Mouse (Mus musculus) spleen, postnatal 14 days (tissue): ENCODE data around the gene Ralgapa2.
A peak's percentile ranks its signal among the peaks of the same experiment; 100 is the strongest.

ENCODE experiments used
- DNase-seq, 2 experiments: peaks; one replicate each; pipeline ENCODE4 v3.0.0; 2021 to 2022; ENCODE audit warnings: low spot score in 2 of 2

The Ralgapa2 gene

GRCm38 (mm10) chr2:146511911-146512580, at the start of gene Ralgapa2:
Gene Ralgapa2, minus strand, starts transcription at chr2:146512344.
- peak; percentile 97 for DNase-seq

- no peak for DNase-seq
Measured at GRCm38 (mm10) chr2:146561505-146561904, 49.4 kb upstream of the Ralgapa2 start.

- DNase-seq, result no peak
Measured at GRCm38 (mm10) chr2:146560633-146561043, 48.5 kb upstream of the Ralgapa2 start.

- no peak for DNase-seq
Measured at GRCm38 (mm10) chr2:146556148-146556547, 44.0 kb upstream of the Ralgapa2 start.

- no peak for DNase-seq
Measured at GRCm38 (mm10) chr2:146555351-146555750, 43.2 kb upstream of the Ralgapa2 start.

- no peak for DNase-seq
Measured at GRCm38 (mm10) chr2:146553701-146554100, 41.6 kb upstream of the Ralgapa2 start.

GRCm38 (mm10) chr2:146551818-146552217, 39.7 kb upstream of the Ralgapa2 start:
- DNase-seq, result no peak

GRCm38 (mm10) chr2:146549111-146549776, 37.1 kb upstream of the Ralgapa2 start:
- no peak for DNase-seq

GRCm38 (mm10) chr2:146544155-146544814, 32.1 kb upstream of the Ralgapa2 start:
- no peak for DNase-seq

- DNase-seq, result no peak
Measured at GRCm38 (mm10) chr2:146533118-146533949, 21.2 kb upstream of the Ralgapa2 start.

GRCm38 (mm10) chr2:146532493-146532892, 20.3 kb upstream of the Ralgapa2 start:
- DNase-seq, result no peak

- no peak for DNase-seq
Measured at GRCm38 (mm10) chr2:146525483-146525882, 13.3 kb upstream of the Ralgapa2 start.

GRCm38 (mm10) chr2:146524685-146525415, 12.7 kb upstream of the Ralgapa2 start:
- DNase-seq, result no peak

- no peak for DNase-seq
Measured at GRCm38 (mm10) chr2:146516894-146517293, 4.8 kb upstream of the Ralgapa2 start.

- DNase-seq, result no peak
Measured at GRCm38 (mm10) chr2:146515081-146515480, 2.9 kb upstream of the Ralgapa2 start.

- DNase-seq, result no peak
Measured at GRCm38 (mm10) chr2:146512581-146512920, 407 bp upstream of the Ralgapa2 start.

- no peak for DNase-seq
Measured at GRCm38 (mm10) chr2:146511401-146511865, 711 bp downstream of the Ralgapa2 start.

- no peak for DNase-seq
Measured at GRCm38 (mm10) chr2:146510780-146511179, 1.4 kb downstream of the Ralgapa2 start.

- DNase-seq, result no peak
Measured at GRCm38 (mm10) chr2:146502578-146503311, 9.4 kb downstream of the Ralgapa2 start.

- no peak for DNase-seq
Measured at GRCm38 (mm10) chr2:146500067-146500466, 12.1 kb downstream of the Ralgapa2 start.

GRCm38 (mm10) chr2:146499111-146499510, 13.0 kb downstream of the Ralgapa2 start:
- DNase-seq, result no peak
